ENCODE assay signal across 16 mouse cellular contexts in genomic region chr6:21597424-21597823, GRCm38 (mm10).
A peak's percentile ranks its signal among the peaks of the same experiment; 100 is the strongest.
DNase-seq lines count a peak whose midpoint lies in the region; ATAC-seq and TF ChIP-seq lines count a peak whose summit lies in the region.
"Had no signal": no experiment of that assay in that cellular context is flagged by ENCODE, and none has a peak within 500 bp of the region (broad histone marks: within the 10 kb centered on the region; RNA-seq: fewer than 3 reads in every experiment).

No protein-coding gene starts in this region.

- no peaks in the 10 kb centered on the region for H3K4me1 ChIP-seq in embryonic facial prominence, embryonic 14.5 days (ENCODE audit: control insufficient read depth, insufficient read depth, low read length)
- no peaks in the 10 kb centered on the region for H3K4me1 ChIP-seq in embryonic facial prominence, embryonic 10.5 days
- H3K4me1 ChIP-seq in hindbrain, postnatal 0 days (ENCODE audit: insufficient read depth, low read length), result no peaks in the 10 kb centered on the region
- H3K4me1 ChIP-seq in hindbrain, embryonic 16.5 days (ENCODE audit: control insufficient read depth, insufficient read depth, low read depth, low read length), result no peaks in the 10 kb centered on the region
- peaks cover 3% of the 10 kb centered on the region for H3K4me1 ChIP-seq in neural tube, embryonic 13.5 days (replicated peaks)
- 0 out of 2 replicates have a peak, but pooled peaks cover 3% of the 10 kb centered on the region for H3K4me1 ChIP-seq in neural tube, embryonic 15.5 days
- no peaks in the 10 kb centered on the region for H3K4me1 ChIP-seq in kidney, embryonic 16.5 days (ENCODE audit: insufficient read depth, low read length)
- H3K4me1 ChIP-seq: embryonic facial prominence, embryonic 13.5 days; heart, embryonic 13.5 days; hindbrain, embryonic 15.5 days had no signal

- ATAC-seq in embryonic facial prominence, embryonic 14.5 days (ENCODE audit: low read depth), result no peak
- no peak for ATAC-seq in hindbrain, postnatal 0 days
- no peak for ATAC-seq in hindbrain, embryonic 16.5 days
- ATAC-seq in neural tube, embryonic 13.5 days (ENCODE audit: low read depth), result peak; percentile 72
- ATAC-seq in neural tube, embryonic 15.5 days (ENCODE audit: low FRiP score), result no peak
- ATAC-seq in kidney, embryonic 16.5 days (ENCODE audit: low FRiP score, low TSS enrichment), result no peak

- no peaks in the 10 kb centered on the region for H3K27me3 ChIP-seq in embryonic facial prominence, embryonic 14.5 days (replicated peaks; ENCODE audit: control insufficient read depth, insufficient read depth, low read length)
- no peaks in the 10 kb centered on the region for H3K27me3 ChIP-seq in embryonic facial prominence, embryonic 10.5 days (replicated peaks; ENCODE audit: low read depth, poor library complexity, severe bottlenecking)
- H3K27me3 ChIP-seq in hindbrain, postnatal 0 days (ENCODE audit: insufficient read depth, low read length), result no peaks in the 10 kb centered on the region
- no peaks in the 10 kb centered on the region for H3K27me3 ChIP-seq in hindbrain, embryonic 16.5 days (replicated peaks; ENCODE audit: control insufficient read depth, insufficient read depth, low read length)
- H3K27me3 ChIP-seq in neural tube, embryonic 13.5 days, result no peaks in the 10 kb centered on the region
- no peaks in the 10 kb centered on the region for H3K27me3 ChIP-seq in neural tube, embryonic 15.5 days (replicated peaks)
- no peaks in the 10 kb centered on the region for H3K27me3 ChIP-seq in kidney, embryonic 16.5 days (ENCODE audit: insufficient read depth, low read length)
- H3K27me3 ChIP-seq: embryonic facial prominence, embryonic 13.5 days; heart, embryonic 13.5 days; hindbrain, embryonic 15.5 days had no signal

- H3K36me3 ChIP-seq in embryonic facial prominence, embryonic 14.5 days (ENCODE audit: control insufficient read depth, insufficient read depth, low read length), result no peaks in the 10 kb centered on the region
- H3K36me3 ChIP-seq in embryonic facial prominence, embryonic 10.5 days (replicated peaks), result no peaks in the 10 kb centered on the region
- no peaks in the 10 kb centered on the region for H3K36me3 ChIP-seq in hindbrain, postnatal 0 days (ENCODE audit: insufficient read depth, low read length)
- no peaks in the 10 kb centered on the region for H3K36me3 ChIP-seq in hindbrain, embryonic 16.5 days (ENCODE audit: control insufficient read depth, insufficient read depth, low read length)
- H3K36me3 ChIP-seq in neural tube, embryonic 13.5 days, result no peaks in the 10 kb centered on the region
- H3K36me3 ChIP-seq in neural tube, embryonic 15.5 days, result no peaks in the 10 kb centered on the region
- H3K36me3 ChIP-seq in kidney, embryonic 16.5 days (ENCODE audit: insufficient read depth, low read length), result no peaks in the 10 kb centered on the region
- H3K36me3 ChIP-seq: embryonic facial prominence, embryonic 13.5 days; heart, embryonic 13.5 days; hindbrain, embryonic 15.5 days had no signal

- DNase-seq in embryonic facial prominence, embryonic 14.5 days (ENCODE audit: low spot score), result peak; percentile 30
- DNase-seq in embryonic facial prominence, embryonic 10.5 days (ENCODE audit: low spot score), result no peak
- DNase-seq in hindbrain, postnatal 0 days (ENCODE audit: low spot score), result peak; percentile 43
- DNase-seq: adrenal gland, postnatal 14 days; cerebellum, adult 8-10 months; cerebellum, postnatal 25 days; gastrocnemius, postnatal 36 days; heart, adult 11 months; heart, postnatal 36 days had no signal

- no peaks in the 10 kb centered on the region for H3K9me3 ChIP-seq in embryonic facial prominence, embryonic 14.5 days (ENCODE audit: control insufficient read depth, low read length)
- H3K9me3 ChIP-seq in embryonic facial prominence, embryonic 10.5 days, result no peaks in the 10 kb centered on the region
- H3K9me3 ChIP-seq in hindbrain, postnatal 0 days (ENCODE audit: low read length), result no peaks in the 10 kb centered on the region
- no peaks in the 10 kb centered on the region for H3K9me3 ChIP-seq in hindbrain, embryonic 16.5 days (ENCODE audit: control insufficient read depth, low read length)
- H3K9me3 ChIP-seq in neural tube, embryonic 13.5 days, result no peaks in the 10 kb centered on the region
- H3K9me3 ChIP-seq in neural tube, embryonic 15.5 days (replicated peaks), result no peaks in the 10 kb centered on the region
- H3K9me3 ChIP-seq in kidney, embryonic 16.5 days (ENCODE audit: low read length), result no peaks in the 10 kb centered on the region
- H3K9me3 ChIP-seq: embryonic facial prominence, embryonic 13.5 days; heart, embryonic 13.5 days; hindbrain, embryonic 15.5 days had no signal

- WGBS in embryonic facial prominence, embryonic 14.5 days, result 53% methylated on average over 3 of the region's 3 CpGs
- WGBS in embryonic facial prominence, embryonic 10.5 days, result 79% methylated on average over 3 of the region's 3 CpGs
- WGBS in hindbrain, postnatal 0 days, result 39% methylated on average over 3 of the region's 3 CpGs
- 39% methylated on average over 3 of the region's 3 CpGs for WGBS in hindbrain, embryonic 16.5 days
- 43% methylated on average over 3 of the region's 3 CpGs for WGBS in neural tube, embryonic 13.5 days
- 46% methylated on average over 3 of the region's 3 CpGs for WGBS in neural tube, embryonic 15.5 days
- WGBS in kidney, embryonic 16.5 days, result 57% methylated on average over 3 of the region's 3 CpGs

- H3K4me3 ChIP-seq in embryonic facial prominence, embryonic 14.5 days (ENCODE audit: low read depth, low read length), result no peak overlapping the region
- no peak overlapping the region for H3K4me3 ChIP-seq in embryonic facial prominence, embryonic 10.5 days
- no peak overlapping the region for H3K4me3 ChIP-seq in hindbrain, postnatal 0 days (ENCODE audit: low read length)
- no peak overlapping the region for H3K4me3 ChIP-seq in hindbrain, embryonic 16.5 days (ENCODE audit: low read length)
- H3K4me3 ChIP-seq in neural tube, embryonic 13.5 days, result no peak overlapping the region
- no peak overlapping the region for H3K4me3 ChIP-seq in neural tube, embryonic 15.5 days (replicated peaks)
- no peak overlapping the region for H3K4me3 ChIP-seq in kidney, embryonic 16.5 days (ENCODE audit: low read length)
- H3K4me3 ChIP-seq: embryonic facial prominence, embryonic 13.5 days; heart, embryonic 13.5 days; hindbrain, embryonic 15.5 days had no signal

- no peak for TF ChIP-seq CTCF in hindbrain, postnatal 0 days (IDR thresholded peaks at IDR 0.05; ENCODE audit: low read depth)

- H3K27ac ChIP-seq in embryonic facial prominence, embryonic 14.5 days (replicated peaks; ENCODE audit: low read depth, low read length), result no peak overlapping the region
- no peak overlapping the region for H3K27ac ChIP-seq in embryonic facial prominence, embryonic 10.5 days (replicated peaks)
- H3K27ac ChIP-seq in hindbrain, postnatal 0 days, result no peak overlapping the region
- H3K27ac ChIP-seq in hindbrain, embryonic 16.5 days (ENCODE audit: low read depth, low read length), result no peak overlapping the region
- no peak overlapping the region for H3K27ac ChIP-seq in neural tube, embryonic 13.5 days (replicated peaks)
- H3K27ac ChIP-seq in neural tube, embryonic 15.5 days (replicated peaks), result no peak overlapping the region
- H3K27ac ChIP-seq in kidney, embryonic 16.5 days (ENCODE audit: low read length), result no peak overlapping the region
- H3K27ac ChIP-seq: embryonic facial prominence, embryonic 13.5 days; heart, embryonic 13.5 days; hindbrain, embryonic 15.5 days had no signal

- no peak overlapping the region for H3K4me2 ChIP-seq in embryonic facial prominence, embryonic 14.5 days (ENCODE audit: low read depth, low read length)
- H3K4me2 ChIP-seq in hindbrain, postnatal 0 days (ENCODE audit: low read depth, low read length), result no peak overlapping the region
- no peak overlapping the region for H3K4me2 ChIP-seq in hindbrain, embryonic 16.5 days (ENCODE audit: low read length)
- H3K4me2 ChIP-seq in neural tube, embryonic 13.5 days, result no peak overlapping the region
- H3K4me2 ChIP-seq in neural tube, embryonic 15.5 days, result no peak overlapping the region
- no peak overlapping the region for H3K4me2 ChIP-seq in kidney, embryonic 16.5 days (replicated peaks; ENCODE audit: low read depth, low read length)
- H3K4me2 ChIP-seq: embryonic facial prominence, embryonic 13.5 days; heart, embryonic 13.5 days; hindbrain, embryonic 15.5 days had no signal

- H3K9ac ChIP-seq in embryonic facial prominence, embryonic 14.5 days (ENCODE audit: low read depth, low read length), result no peak overlapping the region
- no peak overlapping the region for H3K9ac ChIP-seq in hindbrain, postnatal 0 days (replicated peaks; ENCODE audit: low read length)
- H3K9ac ChIP-seq in hindbrain, embryonic 16.5 days (ENCODE audit: low read depth, low read length), result no peak overlapping the region
- H3K9ac ChIP-seq in neural tube, embryonic 13.5 days, result no peak overlapping the region
- no peak overlapping the region for H3K9ac ChIP-seq in neural tube, embryonic 15.5 days (replicated peaks)
- H3K9ac ChIP-seq in kidney, embryonic 16.5 days (replicated peaks; ENCODE audit: low read length), result no peak overlapping the region
- H3K9ac ChIP-seq: embryonic facial prominence, embryonic 13.5 days; heart, embryonic 13.5 days; hindbrain, embryonic 15.5 days had no signal
